Mouse (Mus musculus) macrophage (primary cell): Measurements from ENCODE around the gene Sowaha. TPM values are rescaled to one million over a fixed set of nuclear protein-coding genes. Genes with fewer than 3 reads are reported as not detected.
"Not testable (repeated sequence)": the region's sequence is repeated elsewhere in the genome, so short reads cannot be mapped to it uniquely, and the experiment has no call there.

Experiments
- H3K27ac ChIP-seq: fragments of 350-480 bp; formaldehyde crosslinking; 2 replicates; pipeline ENCODE4 v1.9.0; 2021
- H3K36me3 ChIP-seq: fragments of 350-480 bp; formaldehyde crosslinking; 2 replicates; pipeline ENCODE4 v1.9.0; 2021; ENCODE audit errors: inconsistent target
- H3K4me3 ChIP-seq: fragments of 350-480 bp; formaldehyde crosslinking; 2 replicates; pipeline ENCODE4 v1.9.0; 2021; ENCODE audit errors: inconsistent target
- H3K79me2 ChIP-seq: fragments of 350-480 bp; formaldehyde crosslinking; 2 replicates; pipeline ENCODE4 v1.9.0; 2021; ENCODE audit errors: inconsistent target
- WGBS: methylation state at CpG from one replicate; pipeline ENCODE4 v1.1.7; 2026; ENCODE audit warnings: inconsistent platforms; ENCODE audit not compliant: missing documents; 5-methylcytosine and 5-hydroxymethylcytosine counted together
- polyA plus RNA-seq: library from polyadenylated mRNA; stranded (reverse); fragments of 250-400 nt; gene quantifications from 3 replicates; pipeline ENCODE4 v1.2.4, GENCODE M21; 2018; ENCODE audit warnings: inconsistent platforms

The Sowaha gene
- polyA plus RNA-seq, 1 experiment from 2014 or later, result not detected

GRCm38 (mm10) chr11:53427993-53428715, 51.9 kb downstream of the Sowaha start:
- 100% methylated on average over 3 of the region's 3 CpGs for WGBS
- H3K4me3 ChIP-seq, result no peak overlapping the region
- peaks cover 13% of the 10 kb centered on the region for H3K36me3 ChIP-seq
- peaks cover 13% of the 10 kb centered on the region for H3K79me2 ChIP-seq
- no peak overlapping the region for H3K27ac ChIP-seq

- Histone ChIP-seq H3K79me2 (peaks cover 13% of the 10 kb centered on the region), H3K36me3 (peaks cover 13% of the 10 kb centered on the region)
- not testable (repeated sequence) for H3K4me3 ChIP-seq, H3K27ac ChIP-seq
- WGBS, result 94% methylated on average over 3 of the region's 3 CpGs
Measured at GRCm38 (mm10) chr11:53426914-53427313, 53.2 kb downstream of the Sowaha start.

Other genes with a start within 250 kb of the Sowaha start
- 93.1 to 460 TPM (median 147 TPM) in 3 replicates for gene Hspa4, start 179.8 kb downstream of the Sowaha start, polyA plus RNA-seq
- 9.7 to 15.8 TPM (median 10.5 TPM) in 3 replicates for gene Zcchc10, start 155.6 kb downstream of the Sowaha start, polyA plus RNA-seq
- 21.9 to 44.8 TPM (median 33.0 TPM) in 3 replicates for gene Aff4, start 129.4 kb downstream of the Sowaha start, polyA plus RNA-seq
- not detected in 3 replicates for gene Leap2, start 57.1 kb downstream of the Sowaha start, polyA plus RNA-seq
- 63.1 to 230 TPM (median 195 TPM) in 3 replicates for gene Uqcrq, start 49.4 kb downstream of the Sowaha start, polyA plus RNA-seq
- 1.1 to 2.2 TPM (median 1.7 TPM) in 3 replicates for gene Gdf9, start 49.3 kb downstream of the Sowaha start, polyA plus RNA-seq
- gene Gm10447, start 23.2 kb downstream of the Sowaha start, polyA plus RNA-seq, result not detected in 3 replicates
- gene Shroom1, start 23.1 kb downstream of the Sowaha start, polyA plus RNA-seq, result not detected in 3 replicates
- gene Gm9837, start 9.8 kb downstream of the Sowaha start, polyA plus RNA-seq, result not detected in 3 replicates
- gene Gm9945, start 108 bp downstream of the Sowaha start, polyA plus RNA-seq, result not detected in 3 replicates
- 69.8 to 121 TPM (median 83.7 TPM) in 3 replicates for gene Sept8, start 39.0 kb upstream of the Sowaha start, polyA plus RNA-seq
- 25.8 to 223 TPM (median 90.7 TPM) in 3 replicates for gene Kif3a, start 87.1 kb upstream of the Sowaha start, polyA plus RNA-seq
- gene Il4, start 138.4 kb upstream of the Sowaha start, polyA plus RNA-seq, result 0.53 to 1.6 TPM in 2 of 3 replicates, not detected in the other
- gene Il13, start 154.4 kb upstream of the Sowaha start, polyA plus RNA-seq, result not detected in 3 replicates
- gene Rad50, start 227.0 kb upstream of the Sowaha start, polyA plus RNA-seq, result 13.3 to 30.3 TPM (median 19.0 TPM) in 3 replicates
- gene Il5, start 240.5 kb upstream of the Sowaha start, polyA plus RNA-seq, result not detected in 3 replicates